Mouse (Mus musculus) brown adipose tissue, adult 24 weeks (tissue): ENCODE data around the gene Klhl2. TPM values are rescaled to one million over a fixed set of nuclear protein-coding genes. Genes with fewer than 3 reads are reported as not detected.

Experiments
- H3K27ac ChIP-seq: fragments of 200-500 bp; replicated peaks from 2 replicates; pipeline ENCODE4 v1.5.1; 2012; ENCODE audit warnings: low read depth, mild to moderate bottlenecking, low read length
- H3K4me1 ChIP-seq: fragments of 200-500 bp; 2 replicates; pipeline ENCODE4 v1.6.1; 2012; ENCODE audit warnings: low read length, mixed read lengths; ENCODE audit not compliant: control insufficient read depth, insufficient read depth, insufficient read length
- H3K4me3 ChIP-seq: fragments of 200-500 bp; 2 replicates; pipeline ENCODE4 v1.5.1; 2012; ENCODE audit warnings: low read depth, mild to moderate bottlenecking, low read length, moderate library complexity; ENCODE audit not compliant: insufficient read depth
- polyA plus RNA-seq: library from polyadenylated mRNA; stranded (reverse); fragments of >200 nt; gene quantifications from 2 replicates; pipeline ENCODE4 v1.2.4, GENCODE M21; 2012; ENCODE audit not compliant: missing spikeins, insufficient read depth, insufficient read length

Klhl2 gene
- polyA plus RNA-seq, result 21.9 and 30.3 TPM in 2 replicates

GRCm38 (mm10) chr8:64849897-64850541, at the start of gene Klhl2:
Gene Klhl2 (minus strand): TSS chr8:64850017.
- Histone ChIP-seq H3K4me1 (peaks cover 17% of the 10 kb centered on the region), H3K27ac (peak within 1 kb of the TSS; percentile 77), H3K4me3 (peak within 1 kb of the TSS; percentile 94)

DNA sequence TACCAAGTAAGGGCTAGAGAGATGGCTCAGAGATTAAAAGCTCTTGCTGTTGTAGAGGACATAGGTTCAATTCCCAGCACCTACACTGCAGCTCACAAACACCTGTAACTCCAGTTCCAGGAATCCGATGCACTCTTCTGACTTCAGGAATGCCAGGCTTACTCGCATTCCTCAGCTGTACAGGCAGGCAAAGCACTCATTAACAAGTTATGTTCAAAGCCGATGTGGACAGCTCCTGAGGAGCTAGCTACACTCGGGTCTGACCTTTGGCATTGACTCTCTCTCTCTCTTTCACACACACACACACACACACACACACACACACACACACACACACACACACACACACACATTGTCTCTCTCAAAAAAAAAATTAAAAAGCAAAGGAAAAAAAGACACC, 48.9 kb upstream of the Klhl2 start:
- no peaks in the 10 kb centered on the region for H3K4me1 ChIP-seq
- H3K4me3 ChIP-seq, result no peak overlapping the region
- no peak overlapping the region for H3K27ac ChIP-seq

DNA sequence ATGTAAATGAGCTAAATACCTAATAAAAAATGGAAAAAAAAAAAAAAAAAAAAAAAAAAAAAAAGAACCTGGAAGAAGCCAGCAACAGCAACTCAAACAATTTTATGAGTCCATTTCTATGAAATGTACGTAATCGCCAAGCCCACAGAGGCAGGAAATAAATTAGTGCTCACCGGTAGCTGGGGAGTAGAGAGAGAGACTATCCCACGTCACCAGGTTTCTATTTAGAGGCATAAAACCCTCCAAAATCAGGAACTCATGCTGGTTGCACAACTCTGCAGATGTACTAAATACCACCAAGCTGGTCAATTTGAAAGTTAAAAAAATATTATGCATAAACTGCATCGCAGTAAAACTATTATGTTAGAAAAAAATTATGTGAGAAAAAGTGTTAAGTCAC, 46.9 kb upstream of the Klhl2 start:
- no peaks in the 10 kb centered on the region for H3K4me1 ChIP-seq
- no peak overlapping the region for H3K4me3 ChIP-seq
- H3K27ac ChIP-seq, result no peak overlapping the region

- no peaks in the 10 kb centered on the region for H3K4me1 ChIP-seq
- H3K4me3 ChIP-seq, result no peak overlapping the region
- no peak overlapping the region; the same call in 1 of the 2 replicates for H3K27ac ChIP-seq
These were observed 30.9 kb upstream of the Klhl2 start for GRCm38 (mm10) chr8:64880619-64881200.

DNA sequence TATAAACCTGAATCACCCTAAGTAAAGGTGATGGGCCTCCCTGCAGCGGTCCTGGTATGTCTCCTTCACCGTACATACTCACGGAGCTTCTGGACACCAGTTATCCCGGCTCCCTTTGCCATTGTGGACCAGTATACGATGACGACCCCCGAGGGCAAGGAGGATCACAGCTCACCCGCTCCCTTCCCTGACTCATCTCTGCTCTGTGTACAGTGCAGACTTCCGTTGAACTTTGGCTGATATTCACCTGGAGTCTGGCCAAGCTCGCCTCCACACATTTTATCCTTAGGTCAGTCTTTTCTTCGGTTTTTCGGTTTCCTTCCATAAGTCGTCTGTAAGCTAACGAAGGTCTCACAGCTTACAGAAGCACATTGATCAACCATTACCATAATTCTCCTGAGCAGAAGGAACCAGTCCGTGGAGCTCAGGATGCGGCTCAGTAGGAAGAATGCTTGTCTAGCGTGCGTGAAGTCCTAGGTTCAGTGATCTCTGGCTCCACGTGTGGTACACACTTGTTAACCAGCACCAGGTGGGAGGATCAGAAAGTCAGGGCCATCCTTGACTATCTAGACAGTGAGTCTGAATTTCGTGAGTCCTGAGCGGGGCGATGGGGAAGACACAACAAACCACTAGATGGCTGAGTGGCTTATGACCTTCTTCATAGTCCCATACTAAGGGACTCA, 28.0 kb upstream of the Klhl2 start:
- Histone ChIP-seq H3K27ac (no peak overlapping the region), H3K4me3 (no peak overlapping the region), H3K4me1 (no peaks in the 10 kb centered on the region)

GRCm38 (mm10) chr8:64871469-64872165, 21.8 kb upstream of the Klhl2 start:
- Histone ChIP-seq H3K4me3 (no peak overlapping the region), H3K27ac (no peak overlapping the region), H3K4me1 (no peaks in the 10 kb centered on the region)

DNA sequence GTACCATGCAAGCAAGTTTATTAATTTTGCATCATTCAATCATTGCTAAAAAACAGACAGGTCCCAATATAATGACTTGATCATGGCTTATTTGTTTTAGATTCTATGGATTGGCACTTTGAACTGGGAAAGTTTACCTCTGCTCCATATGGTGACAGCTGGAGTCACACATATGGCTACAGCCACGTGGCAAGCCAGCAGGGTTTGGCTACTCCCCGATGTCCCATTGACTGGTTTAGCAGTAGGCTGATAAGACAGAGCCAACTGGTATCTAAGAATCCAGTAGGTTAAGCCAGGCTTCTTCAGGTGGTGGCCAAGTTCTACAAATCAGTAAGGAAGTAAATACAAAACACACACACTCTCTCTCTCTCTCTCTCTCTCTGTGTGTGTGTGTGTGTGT, 20.4 kb upstream of the Klhl2 start:
- Histone ChIP-seq H3K4me1 (no peaks in the 10 kb centered on the region), H3K27ac (no peak overlapping the region), H3K4me3 (no peak overlapping the region)

GRCm38 (mm10) chr8:64849091-64849896, 523 bp downstream of the Klhl2 start:
- H3K27ac ChIP-seq, result no peak overlapping the region
- peaks cover 20% of the 10 kb centered on the region for H3K4me1 ChIP-seq
- peak overlapping the region; percentile 94 for H3K4me3 ChIP-seq

DNA sequence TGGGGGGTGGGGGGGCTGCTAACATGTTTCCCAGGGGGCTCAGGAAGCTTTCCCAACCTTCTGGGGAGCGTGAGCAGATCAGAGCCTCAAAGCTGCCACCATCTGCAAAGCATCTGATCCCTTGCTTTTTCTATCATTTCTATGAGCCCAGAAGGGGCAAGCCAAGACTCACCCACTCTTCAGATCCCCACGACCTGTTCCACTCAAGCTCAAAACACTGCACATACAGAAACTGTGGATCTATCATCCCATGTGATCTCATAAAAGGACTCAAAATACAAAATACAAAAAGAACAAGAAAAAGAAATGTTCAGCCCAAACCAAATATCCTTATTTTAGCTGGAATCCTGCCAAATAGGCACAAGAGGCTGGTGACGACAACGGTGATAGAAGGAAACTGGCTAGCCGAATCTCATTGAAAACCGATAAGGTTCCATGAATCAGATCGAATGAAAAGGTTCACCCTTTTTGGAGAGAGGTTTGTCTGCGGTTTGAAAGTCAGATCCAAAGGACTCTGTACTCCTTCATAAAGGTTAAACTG, 1.5 kb downstream of the Klhl2 start:
- peaks cover 20% of the 10 kb centered on the region for H3K4me1 ChIP-seq
- H3K27ac ChIP-seq, result 0 out of 2 replicates have a peak overlapping the region, but pooled peaks have one; percentile 4
- no peak overlapping the region for H3K4me3 ChIP-seq

GRCm38 (mm10) chr8:64847650-64848049, 2.2 kb downstream of the Klhl2 start:
- no peak overlapping the region for H3K4me3 ChIP-seq
- 0 out of 2 replicates have a peak overlapping the region, but pooled peaks have one; percentile 15 for H3K27ac ChIP-seq
- peaks cover 24% of the 10 kb centered on the region for H3K4me1 ChIP-seq

DNA sequence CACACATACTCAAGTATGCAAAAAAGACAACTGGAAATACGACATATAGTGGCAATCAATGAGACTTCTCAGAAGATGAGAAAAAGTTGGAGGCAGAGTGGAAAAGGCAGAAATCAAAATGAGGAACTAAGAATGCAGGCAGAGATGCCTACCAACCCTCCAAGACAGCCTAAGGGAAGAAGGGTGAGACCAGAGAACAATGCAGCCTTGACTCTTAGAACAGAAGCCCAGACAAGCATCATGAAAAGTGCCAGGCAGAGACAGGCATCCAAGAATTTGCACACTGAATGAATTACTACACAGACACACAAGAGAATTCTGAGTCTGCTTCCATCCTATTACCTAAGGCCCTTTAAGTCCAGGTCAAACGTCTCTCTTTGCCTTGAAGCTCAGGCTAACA, 2.6 kb downstream of the Klhl2 start:
- Histone ChIP-seq H3K4me1 (peaks cover 24% of the 10 kb centered on the region), H3K4me3 (no peak overlapping the region), H3K27ac (no peak overlapping the region)

DNA sequence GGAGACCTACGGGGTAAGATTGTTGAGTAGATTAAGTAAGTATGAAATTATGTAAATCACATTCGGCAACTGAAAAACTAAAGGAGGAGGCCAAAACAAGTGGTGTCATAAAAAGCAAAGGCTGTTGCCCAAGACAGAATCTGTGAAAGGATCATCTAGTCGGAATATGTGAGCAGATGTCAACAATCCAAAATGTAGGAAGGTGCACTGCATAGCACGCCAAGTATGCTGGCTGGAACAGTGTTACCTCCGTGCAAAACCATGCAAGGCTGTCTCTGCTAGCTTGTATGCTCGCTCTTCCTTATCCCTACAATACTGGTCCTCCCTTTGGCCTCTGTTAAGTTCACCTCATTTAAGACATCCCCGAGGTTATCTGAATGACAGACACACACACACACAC, 4.5 kb downstream of the Klhl2 start:
- Histone ChIP-seq H3K4me3 (no peak overlapping the region), H3K4me1 (peaks cover 21% of the 10 kb centered on the region), H3K27ac (peak overlapping the region; percentile 16; the same call in 1 of the 2 replicates)

- H3K4me1 ChIP-seq, result peaks cover 21% of the 10 kb centered on the region
- no peak overlapping the region for H3K4me3 ChIP-seq
These were observed 5.8 kb downstream of the Klhl2 start for GRCm38 (mm10) chr8:64844043-64844481.

GRCm38 (mm10) chr8:64843168-64843567, 6.6 kb downstream of the Klhl2 start:
- H3K4me3 ChIP-seq, result no peak overlapping the region
- peaks cover 19% of the 10 kb centered on the region for H3K4me1 ChIP-seq
- H3K27ac ChIP-seq, result no peak overlapping the region

More at GRCm38 (mm10) chr8:64844043-64844481, 5.8 kb downstream of the Klhl2 start:
- H3K27ac ChIP-seq, result no peak overlapping the region
